Mouse (Mus musculus): ENCODE measurements around the gene Adgb. TPM values are rescaled to one million over a fixed set of nuclear protein-coding genes. Genes with fewer than 3 reads are reported as not detected.
"Not testable (repeated sequence)": the region's sequence is repeated elsewhere in the genome, so short reads cannot be mapped to it uniquely, and the experiment has no call there.

Gene Adgb
- 0.13 and 0.17 TPM in 2 replicates for polyA plus RNA-seq (2015; fragmentation: Nextera tagmentation; extraction: Ambion mirVana)

GRCm38 (mm10) chr10:10471961-10472610 lies at the start of gene Adgb:
TSS of gene Adgb (minus strand) at chr10:10472326.
- Histone ChIP-seq H3K4me2 (replicated peaks; ENCODE audit: low read depth) (peak within 1 kb of the TSS; percentile 59), H3K4me1 (replicated peaks; ENCODE audit: control insufficient read depth, insufficient read depth, low read length) (no peaks in the 10 kb centered on the region), H3K9ac (ENCODE audit: low read depth, low read length) (no peak within 1 kb of the TSS), H3K27ac (ENCODE audit: low read depth, low read length) (no peak within 1 kb of the TSS), H3K9me3 (ENCODE audit: control insufficient read depth) (no peaks in the 10 kb centered on the region), H3K36me3 (ENCODE audit: control insufficient read depth, insufficient read depth) (no peaks in the 10 kb centered on the region), H3K27me3 (replicated peaks; ENCODE audit: control insufficient read depth, insufficient read depth, low read length) (no peaks in the 10 kb centered on the region), H3K4me3 (ENCODE audit: low read depth, low read length) (0 out of 2 replicates have a peak within 1 kb of the TSS, but pooled peaks have one; percentile 13)
- no peak for TF ChIP-seq CTCF (IDR thresholded peaks at IDR 0.05; ENCODE audit: low read depth)
- ATAC-seq = 0 out of 2 replicates have a peak, but pooled peaks have one; percentile 51
- WGBS = 8% methylated on average over 22 of the region's 22 CpGs

- TF ChIP-seq CTCF (IDR thresholded peaks at IDR 0.05; ENCODE audit: low read depth) = no peak
- Histone ChIP-seq H3K27ac (ENCODE audit: low read depth, low read length) (no peak overlapping the region), H3K36me3 (ENCODE audit: control insufficient read depth, insufficient read depth) (no peaks in the 10 kb centered on the region), H3K4me2 (replicated peaks; ENCODE audit: low read depth) (no peak overlapping the region), H3K9me3 (ENCODE audit: control insufficient read depth) (no peaks in the 10 kb centered on the region), H3K9ac (ENCODE audit: low read depth, low read length) (no peak overlapping the region), H3K27me3 (replicated peaks; ENCODE audit: control insufficient read depth, insufficient read depth, low read length) (no peaks in the 10 kb centered on the region), H3K4me1 (replicated peaks; ENCODE audit: control insufficient read depth, insufficient read depth, low read length) (no peaks in the 10 kb centered on the region), H3K4me3 (ENCODE audit: low read depth, low read length) (no peak overlapping the region)
- ATAC-seq = no peak
- WGBS = 60% methylated on average over 1 of the region's 1 CpGs
These were observed 8.0 kb upstream of the Adgb start for GRCm38 (mm10) chr10:10480139-10480538.

GRCm38 (mm10) chr10:10477429-10477828 lies 5.3 kb upstream of the Adgb start:
- H3K27me3 ChIP-seq (replicated peaks; ENCODE audit: control insufficient read depth, insufficient read depth, low read length); H3K4me2 ChIP-seq (replicated peaks; ENCODE audit: low read depth); H3K9me3 ChIP-seq (ENCODE audit: control insufficient read depth); H3K9ac ChIP-seq (ENCODE audit: low read depth, low read length); H3K4me1 ChIP-seq (replicated peaks; ENCODE audit: control insufficient read depth, insufficient read depth, low read length); ATAC-seq; H3K27ac ChIP-seq (ENCODE audit: low read depth, low read length); H3K4me3 ChIP-seq (ENCODE audit: low read depth, low read length); H3K36me3 ChIP-seq (ENCODE audit: control insufficient read depth, insufficient read depth): not testable (repeated sequence)
- WGBS = 43% methylated on average over 10 of the region's 10 CpGs

GRCm38 (mm10) chr10:10476956-10477355 lies 4.8 kb upstream of the Adgb start:
- Histone ChIP-seq H3K9me3 (ENCODE audit: control insufficient read depth) (no peaks in the 10 kb centered on the region), H3K27me3 (replicated peaks; ENCODE audit: control insufficient read depth, insufficient read depth, low read length) (no peaks in the 10 kb centered on the region), H3K4me3 (ENCODE audit: low read depth, low read length) (no peak overlapping the region), H3K36me3 (ENCODE audit: control insufficient read depth, insufficient read depth) (no peaks in the 10 kb centered on the region), H3K4me2 (replicated peaks; ENCODE audit: low read depth) (no peak overlapping the region), H3K4me1 (replicated peaks; ENCODE audit: control insufficient read depth, insufficient read depth, low read length) (no peaks in the 10 kb centered on the region), H3K27ac (ENCODE audit: low read depth, low read length) (no peak overlapping the region), H3K9ac (ENCODE audit: low read depth, low read length) (no peak overlapping the region)
- TF ChIP-seq CTCF (IDR thresholded peaks at IDR 0.05; ENCODE audit: low read depth) = no peak
- no peak for ATAC-seq
- WGBS = 37% methylated on average over 5 of the region's 5 CpGs

- no peak for TF ChIP-seq CTCF (IDR thresholded peaks at IDR 0.05; ENCODE audit: low read depth)
These were observed 4.4 kb upstream of the Adgb start for GRCm38 (mm10) chr10:10476549-10476948.

GRCm38 (mm10) chr10:10468699-10469547 lies 3.2 kb downstream of the Adgb start:
- H3K27me3 ChIP-seq (replicated peaks; ENCODE audit: control insufficient read depth, insufficient read depth, low read length) = no peaks in the 10 kb centered on the region
- H3K27ac ChIP-seq (ENCODE audit: low read depth, low read length) = no peak overlapping the region
- TF ChIP-seq CTCF (IDR thresholded peaks at IDR 0.05; ENCODE audit: low read depth) = no peak
- H3K4me3 ChIP-seq (ENCODE audit: low read depth, low read length) = no peak overlapping the region
- no peaks in the 10 kb centered on the region for H3K36me3 ChIP-seq (ENCODE audit: control insufficient read depth, insufficient read depth)
- H3K9me3 ChIP-seq (ENCODE audit: control insufficient read depth) = no peaks in the 10 kb centered on the region
- no peaks in the 10 kb centered on the region for H3K4me1 ChIP-seq (replicated peaks; ENCODE audit: control insufficient read depth, insufficient read depth, low read length)
- peak; percentile 73 for ATAC-seq
- no peak overlapping the region for H3K4me2 ChIP-seq (replicated peaks; ENCODE audit: low read depth)
- no peak overlapping the region for H3K9ac ChIP-seq (ENCODE audit: low read depth, low read length)
- WGBS = 29% methylated on average over 6 of the region's 6 CpGs

More at GRCm38 (mm10) chr10:10476549-10476948, 4.4 kb upstream of the Adgb start:
- H3K4me2 ChIP-seq (replicated peaks; ENCODE audit: low read depth) = no peak overlapping the region
- H3K27ac ChIP-seq (ENCODE audit: low read depth, low read length) = no peak overlapping the region
- H3K9ac ChIP-seq (ENCODE audit: low read depth, low read length) = no peak overlapping the region
- 63% methylated on average over 2 of the region's 2 CpGs for WGBS
- no peak overlapping the region for H3K4me3 ChIP-seq (ENCODE audit: low read depth, low read length)
- no peaks in the 10 kb centered on the region for H3K27me3 ChIP-seq (replicated peaks; ENCODE audit: control insufficient read depth, insufficient read depth, low read length)
- H3K4me1 ChIP-seq (replicated peaks; ENCODE audit: control insufficient read depth, insufficient read depth, low read length) = no peaks in the 10 kb centered on the region
- H3K9me3 ChIP-seq (ENCODE audit: control insufficient read depth) = no peaks in the 10 kb centered on the region
- H3K36me3 ChIP-seq (ENCODE audit: control insufficient read depth, insufficient read depth) = no peaks in the 10 kb centered on the region
- ATAC-seq = no peak
